ENCODE assay signal across 23 mouse cellular contexts in genomic region chr3:94595871-94596287, GRCm38 (mm10). TPM values are rescaled to one million over a fixed set of nuclear protein-coding genes. Genes with fewer than 3 reads are reported as not detected.
"Had no signal": no experiment of that assay in that cellular context is flagged by ENCODE, and none has a peak within 500 bp of the region (broad histone marks: within the 10 kb centered on the region; RNA-seq: fewer than 3 reads in every experiment).

No protein-coding gene starts in this region.

- H3K9ac ChIP-seq: kidney, embryonic 15.5 days; limb, embryonic 15.5 days; liver, embryonic 14.5 days; midbrain, embryonic 15.5 days; neural tube, embryonic 12.5 days had no signal

- H3K9me3 ChIP-seq: kidney, embryonic 15.5 days; limb, embryonic 15.5 days; midbrain, embryonic 15.5 days had no signal

- H3K4me3 ChIP-seq: kidney, embryonic 15.5 days; limb, embryonic 15.5 days; midbrain, embryonic 15.5 days; neural tube, embryonic 12.5 days had no signal

- DNase-seq: kidney, adult 2 months; kidney, postnatal 14 days; lung, adult 18-20 months; lung, postnatal 36 days; right cerebral cortex, postnatal 4 days; spleen, adult 18-20 months had no signal

- H3K36me3 ChIP-seq: kidney, embryonic 15.5 days; limb, embryonic 15.5 days; midbrain, embryonic 15.5 days; neural tube, embryonic 12.5 days had no signal

- H3K27me3 ChIP-seq: kidney, embryonic 15.5 days; limb, embryonic 15.5 days; midbrain, embryonic 15.5 days; neural tube, embryonic 12.5 days had no signal

- H3K4me1 ChIP-seq: kidney, embryonic 15.5 days; limb, embryonic 15.5 days; midbrain, embryonic 15.5 days; neural tube, embryonic 12.5 days had no signal

- H3K27ac ChIP-seq: kidney, embryonic 15.5 days; limb, embryonic 15.5 days; liver, embryonic 14.5 days; midbrain, embryonic 15.5 days; neural tube, embryonic 12.5 days had no signal

- ATAC-seq: intestine, embryonic 16.5 days; lung, postnatal 0 days; midbrain, embryonic 15.5 days had no signal

- H3K4me2 ChIP-seq: kidney, embryonic 15.5 days; limb, embryonic 15.5 days; midbrain, embryonic 11.5 days; midbrain, embryonic 15.5 days; neural tube, embryonic 12.5 days had no signal

RNA-seq across cellular contexts. Expression of gene Gm10972, which starts 47.0 kb away (rescaled TPM):
- total RNA-seq: layer of hippocampus, postnatal 25 days; left cerebral cortex, adult 8-10 months; left cerebral cortex, postnatal 25 days; megakaryocyte, adult 5-6 weeks; monocyte, adult 5-6 weeks; neutrophil, adult 5-6 weeks had no signal
- polyA plus RNA-seq: intestine, embryonic 16.5 days; kidney, adult 2 months; kidney, embryonic 15.5 days; limb, embryonic 11.5 days; limb, embryonic 15.5 days; liver, embryonic 14.5 days; lung, postnatal 0 days; midbrain, embryonic 11.5 days; midbrain, embryonic 15.5 days; neural tube, embryonic 12.5 days; stomach, embryonic 16.5 days; thymus, postnatal 0 days had no signal
